Mouse (Mus musculus) bone marrow, adult 2 months (tissue): Measurements from ENCODE around the gene Rhbdl1.

ENCODE experiments used
- CTCF ChIP-seq: fragments of 200-500 bp; IDR thresholded peaks from 2 replicates; pipeline ENCODE4 v1.5.1; 2011; ENCODE audit warnings: low read length, control low read depth; ENCODE audit not compliant: control insufficient read depth, insufficient read depth
- POLR2A ChIP-seq: fragments of 200-500 bp; IDR thresholded peaks from 2 replicates; pipeline ENCODE4 v1.6.1; 2011; ENCODE audit warnings: low read depth, mild to moderate bottlenecking, control low read depth, low read length, borderline replicate concordance; ENCODE audit not compliant: control insufficient read depth

GRCm38 (mm10) chr17:25844396-25844901, 7.4 kb upstream of the Rhbdl1 start, which contains the start of gene Rhot2:
- TF ChIP-seq POLR2A (peak; percentile 68; the same call in 1 of the 2 replicates), CTCF (peak; percentile 44; the same call in 1 of the 2 replicates)
